Mouse (Mus musculus) bone marrow macrophage, adult 2 months (primary cell): ENCODE results near the gene Rbm42.

ENCODE experiments used
- CTCF ChIP-seq: IDR thresholded peaks from 2 replicates; pipeline ENCODE4 v1.5.1; 2012; ENCODE audit warnings: low read depth, mild to moderate bottlenecking, low read length, moderate library complexity
- POLR2A ChIP-seq: IDR thresholded peaks from 2 replicates; pipeline ENCODE4 v1.6.1; 2012; ENCODE audit warnings: mild to moderate bottlenecking, low read depth, low read length, borderline replicate concordance

DNA sequence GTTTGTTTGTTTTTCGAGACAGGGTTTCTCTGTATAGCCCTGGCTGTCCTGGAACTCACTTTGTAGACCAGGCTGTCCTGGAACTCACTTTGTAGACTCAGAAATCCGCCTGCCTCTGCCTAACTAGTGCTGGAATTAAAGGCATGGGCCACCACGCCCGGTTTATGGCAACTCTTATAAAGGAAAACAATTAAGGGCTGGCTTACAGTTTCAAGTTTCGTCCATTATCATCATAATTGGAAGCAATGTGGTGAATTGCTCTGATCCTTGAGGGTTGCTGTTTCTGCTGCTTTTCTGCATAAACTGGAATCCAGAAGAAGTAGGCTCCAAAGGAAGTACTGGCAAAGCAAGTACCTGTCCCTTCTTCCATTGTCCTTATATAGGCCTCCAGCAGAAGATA, 23.5 kb downstream of the Rbm42 start:
- TF ChIP-seq CTCF (no peak), POLR2A (no peak)
